Mouse (Mus musculus) forebrain, embryonic 15.5 days (tissue): Measurements from ENCODE around the gene Ubtd2. TPM values are rescaled to one million over a fixed set of nuclear protein-coding genes. Genes with fewer than 3 reads are reported as not detected.
A peak's percentile ranks its signal among the peaks of the same experiment; 100 is the strongest.

ENCODE experiments used
- ATAC-seq: fragments of 200-750 bp; cut with Nextera tagmentation; replicated peaks from 2 replicates; pipeline ENCODE4 v1.8.0; 2017; ENCODE audit warnings: mild to moderate bottlenecking, moderate TSS enrichment, moderate library complexity
- H3K27ac ChIP-seq: fragments of 300-500 bp; sonication (generic); replicated peaks from 2 replicates; pipeline ENCODE4 v1.5.1; 2015; ENCODE audit warnings: mild to moderate bottlenecking, inconsistent platforms
- H3K27me3 ChIP-seq: fragments of 300-500 bp; sonication (generic); 2 replicates; pipeline ENCODE4 v1.6.1; 2015; ENCODE audit warnings: inconsistent platforms
- H3K36me3 ChIP-seq: fragments of 300-500 bp; sonication (generic); 2 replicates; pipeline ENCODE4 v1.6.1; 2015; ENCODE audit warnings: mild to moderate bottlenecking, inconsistent platforms
- H3K4me1 ChIP-seq: fragments of 300-500 bp; sonication (generic); 2 replicates; pipeline ENCODE4 v1.6.1; 2015; ENCODE audit warnings: inconsistent platforms
- H3K4me2 ChIP-seq: fragments of 300-500 bp; sonication (generic); replicated peaks from 2 replicates; pipeline ENCODE4 v1.6.1; 2015; ENCODE audit warnings: mild to moderate bottlenecking, inconsistent platforms
- H3K4me3 ChIP-seq: fragments of 300-500 bp; sonication (generic); 2 replicates; pipeline ENCODE4 v1.5.1; 2015; ENCODE audit warnings: mild to moderate bottlenecking, inconsistent platforms
- H3K9ac ChIP-seq: fragments of 300-500 bp; sonication (generic); replicated peaks from 2 replicates; pipeline ENCODE4 v1.6.1; 2015; ENCODE audit warnings: mild to moderate bottlenecking, inconsistent platforms
- H3K9me3 ChIP-seq: fragments of 300-500 bp; sonication (generic); 2 replicates; pipeline ENCODE4 v1.6.1; 2016; ENCODE audit warnings: inconsistent platforms
- WGBS: fragments of 180-500 bp; shearing (Covaris S2); methylation state at CpG from one replicate; pipeline ENCODE4 v1.1.7; 2015; ENCODE audit warnings: mixed read lengths; 5-methylcytosine and 5-hydroxymethylcytosine counted together
- polyA plus RNA-seq: library from polyadenylated mRNA; unstranded; fragments of >200 nt; fragmentation: Nextera tagmentation; extraction: Ambion mirVana; gene quantifications from 2 replicates; pipeline ENCODE4 v1.2.1, GENCODE M21; 2015

The Ubtd2 gene
- polyA plus RNA-seq, 1 experiment from 2014 or later = 65.0 TPM

DNA sequence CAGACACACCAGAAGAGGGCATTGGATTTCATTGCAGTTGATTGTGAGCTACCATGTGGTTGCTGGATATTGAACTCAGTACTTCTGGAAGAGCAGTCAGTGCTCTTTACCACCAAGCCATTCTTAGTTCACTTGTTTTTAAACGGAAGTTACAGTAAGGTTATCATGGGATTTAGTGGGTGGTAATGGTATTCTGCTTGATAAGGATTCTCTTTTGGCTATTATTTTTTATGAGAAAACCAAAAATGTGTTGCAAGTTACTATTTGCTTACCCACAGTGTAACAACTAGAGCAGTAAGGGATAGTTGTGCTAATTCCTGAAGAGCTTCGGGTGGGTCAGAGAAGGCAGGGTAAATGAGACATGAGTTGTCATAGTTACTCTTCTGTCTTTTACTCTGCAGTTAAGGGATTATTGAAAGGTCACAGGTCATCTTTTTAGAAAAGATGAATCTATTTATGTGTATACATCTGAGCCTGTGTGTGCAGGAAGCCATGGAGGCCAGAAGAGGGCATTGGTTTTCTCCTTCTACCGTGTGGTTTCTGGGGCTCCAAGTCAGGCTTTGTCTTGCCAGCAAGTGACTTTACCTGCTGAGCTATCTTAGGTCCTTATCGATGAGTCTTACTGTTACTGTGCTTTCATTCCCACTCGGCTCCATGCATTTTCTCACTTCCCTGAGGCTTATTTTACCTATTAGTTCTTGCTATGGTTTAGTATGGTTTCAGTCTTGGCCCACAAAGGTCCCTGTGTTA is 20.5 kb downstream of the Ubtd2 start:
- Histone ChIP-seq H3K27ac (no peak overlapping the region), H3K9ac (no peak overlapping the region), H3K27me3 (no peaks in the 10 kb centered on the region), H3K4me2 (no peak overlapping the region), H3K4me3 (no peak overlapping the region), H3K4me1 (peaks cover 3% of the 10 kb centered on the region; the same call in 1 of the 2 replicates), H3K36me3 (no peaks in the 10 kb centered on the region), H3K9me3 (no peaks in the 10 kb centered on the region)
- ATAC-seq = no peak
- 82% methylated on average over 5 of the region's 5 CpGs for WGBS

DNA sequence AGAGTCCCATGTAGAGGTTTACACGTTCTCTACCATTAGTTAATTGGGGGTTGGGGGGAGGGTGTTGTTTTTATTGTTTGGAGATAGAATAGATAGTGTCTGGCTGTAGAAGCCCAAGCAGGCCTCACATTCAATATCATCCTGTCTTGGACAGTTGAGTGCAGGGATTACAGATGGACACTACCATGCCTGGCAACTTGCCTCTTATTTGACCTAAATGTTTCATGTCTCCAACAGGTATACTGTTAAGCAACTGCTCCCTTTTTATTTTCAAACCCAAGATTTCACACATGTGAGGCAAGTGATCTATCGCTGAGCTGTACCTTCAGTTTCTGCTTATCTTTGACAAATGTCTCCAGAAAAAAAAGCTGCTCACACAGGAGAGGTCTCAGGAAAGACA is 26.4 kb downstream of the Ubtd2 start:
- Histone ChIP-seq H3K9me3 (no peaks in the 10 kb centered on the region), H3K4me3 (no peak overlapping the region), H3K9ac (no peak overlapping the region), H3K36me3 (no peaks in the 10 kb centered on the region), H3K4me1 (no peaks in the 10 kb centered on the region), H3K27ac (no peak overlapping the region), H3K27me3 (no peaks in the 10 kb centered on the region), H3K4me2 (no peak overlapping the region)
- ATAC-seq = no peak
- WGBS = 80% methylated on average over 2 of the region's 2 CpGs

DNA sequence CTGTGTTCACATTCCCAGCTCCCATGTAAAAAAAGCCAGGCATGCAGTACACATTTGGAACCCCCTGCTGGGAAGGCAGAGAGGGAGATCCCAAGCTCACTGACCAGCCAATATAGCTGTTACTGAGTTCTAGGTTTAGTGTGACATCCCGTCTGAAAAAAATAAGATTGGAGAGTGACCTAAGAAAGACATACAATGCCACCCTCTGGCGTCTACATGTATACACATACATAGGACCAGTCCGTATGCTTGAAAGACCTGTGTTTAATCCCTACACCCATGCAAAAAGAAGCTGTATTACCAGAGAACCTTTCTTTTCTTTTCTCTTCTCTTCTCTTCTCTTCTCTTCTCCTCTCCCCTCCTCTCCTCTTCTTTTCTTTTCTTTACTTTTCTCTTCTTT is 30.1 kb downstream of the Ubtd2 start:
- no peaks in the 10 kb centered on the region for H3K9me3 ChIP-seq
- H3K27me3 ChIP-seq = no peaks in the 10 kb centered on the region
- H3K4me3 ChIP-seq = no peak overlapping the region
- H3K27ac ChIP-seq = no peak overlapping the region
- no peaks in the 10 kb centered on the region for H3K36me3 ChIP-seq
- H3K9ac ChIP-seq = no peak overlapping the region
- ATAC-seq = no peak
- WGBS = 77% methylated on average over 3 of the region's 3 CpGs
- H3K4me2 ChIP-seq = no peak overlapping the region
- no peaks in the 10 kb centered on the region for H3K4me1 ChIP-seq

DNA sequence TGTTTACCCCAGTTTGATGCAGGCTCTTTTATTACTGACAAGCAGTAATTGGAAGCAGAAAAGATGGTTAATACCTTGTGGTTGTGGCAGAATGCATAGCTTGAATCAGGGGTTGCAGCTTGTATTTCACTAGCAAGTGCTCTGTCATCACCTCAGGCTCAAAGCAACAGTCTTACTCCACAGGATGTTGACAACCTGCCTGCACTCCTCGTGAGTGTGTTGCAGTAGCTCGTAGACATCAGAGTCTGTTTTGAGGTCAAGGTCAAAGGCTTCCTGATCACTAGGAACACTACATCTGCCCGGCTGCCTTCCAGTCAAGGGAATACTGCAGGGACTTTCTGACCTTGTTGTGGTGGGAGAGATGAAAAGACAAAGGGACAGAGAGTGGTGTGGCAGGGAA is 31.5 kb downstream of the Ubtd2 start:
- no peak overlapping the region for H3K4me2 ChIP-seq
- no peaks in the 10 kb centered on the region for H3K9me3 ChIP-seq
- H3K27me3 ChIP-seq = no peaks in the 10 kb centered on the region
- H3K4me1 ChIP-seq = no peaks in the 10 kb centered on the region
- H3K36me3 ChIP-seq = no peaks in the 10 kb centered on the region
- H3K4me3 ChIP-seq = no peak overlapping the region
- no peak overlapping the region for H3K27ac ChIP-seq
- no peak for ATAC-seq
- 81% methylated on average over 3 of the region's 3 CpGs for WGBS
- no peak overlapping the region for H3K9ac ChIP-seq

DNA sequence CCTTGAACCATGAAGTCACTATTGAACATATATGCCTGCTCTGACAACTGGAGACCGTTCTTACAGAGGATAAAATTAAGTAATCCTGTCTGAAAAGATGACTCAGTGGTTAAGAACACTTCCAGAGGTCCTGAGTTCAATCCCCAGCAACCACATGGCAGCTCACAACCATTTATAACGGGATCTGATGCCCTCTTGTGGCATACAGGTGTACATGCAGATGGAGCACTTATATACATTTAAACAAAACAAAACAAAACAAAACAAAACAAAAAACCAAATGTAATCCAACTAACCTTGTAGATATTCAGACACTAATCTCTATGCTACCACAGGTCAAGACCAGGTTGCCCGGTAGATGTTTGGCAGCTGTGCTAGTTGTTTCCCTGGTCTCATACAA is 32.3 kb downstream of the Ubtd2 start:
- Histone ChIP-seq H3K27ac (no peak overlapping the region), H3K9me3 (no peaks in the 10 kb centered on the region), H3K9ac (no peak overlapping the region), H3K27me3 (no peaks in the 10 kb centered on the region), H3K36me3 (no peaks in the 10 kb centered on the region), H3K4me3 (no peak overlapping the region), H3K4me1 (no peaks in the 10 kb centered on the region), H3K4me2 (no peak overlapping the region)
- no peak for ATAC-seq
- 89% methylated on average over 3 of the region's 3 CpGs for WGBS

DNA sequence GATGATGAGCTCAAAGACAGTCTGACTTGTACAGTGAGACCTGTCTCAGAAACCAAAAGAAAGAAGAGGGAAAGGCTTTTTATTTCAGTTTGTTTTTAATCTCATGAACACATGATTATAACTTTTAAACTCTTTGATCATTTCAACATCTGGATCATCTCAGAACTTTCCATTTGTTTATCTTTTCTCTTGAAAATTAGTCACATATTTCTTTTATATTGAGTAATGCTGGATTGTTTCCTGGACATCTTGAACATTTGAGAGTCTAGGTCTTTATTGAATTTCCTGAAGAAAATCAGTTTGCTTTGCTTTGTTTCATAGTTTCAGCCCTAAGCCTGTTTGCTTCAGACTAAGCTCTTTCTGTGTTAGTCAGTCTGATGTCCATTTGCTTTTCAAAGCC is 33.2 kb downstream of the Ubtd2 start:
- H3K4me1 ChIP-seq = no peaks in the 10 kb centered on the region
- H3K36me3 ChIP-seq = no peaks in the 10 kb centered on the region
- ATAC-seq = no peak
- no peak overlapping the region for H3K4me2 ChIP-seq
- H3K27me3 ChIP-seq = no peaks in the 10 kb centered on the region
- H3K9me3 ChIP-seq = no peaks in the 10 kb centered on the region
- H3K27ac ChIP-seq = no peak overlapping the region
- no peak overlapping the region for H3K4me3 ChIP-seq
- no peak overlapping the region for H3K9ac ChIP-seq

DNA sequence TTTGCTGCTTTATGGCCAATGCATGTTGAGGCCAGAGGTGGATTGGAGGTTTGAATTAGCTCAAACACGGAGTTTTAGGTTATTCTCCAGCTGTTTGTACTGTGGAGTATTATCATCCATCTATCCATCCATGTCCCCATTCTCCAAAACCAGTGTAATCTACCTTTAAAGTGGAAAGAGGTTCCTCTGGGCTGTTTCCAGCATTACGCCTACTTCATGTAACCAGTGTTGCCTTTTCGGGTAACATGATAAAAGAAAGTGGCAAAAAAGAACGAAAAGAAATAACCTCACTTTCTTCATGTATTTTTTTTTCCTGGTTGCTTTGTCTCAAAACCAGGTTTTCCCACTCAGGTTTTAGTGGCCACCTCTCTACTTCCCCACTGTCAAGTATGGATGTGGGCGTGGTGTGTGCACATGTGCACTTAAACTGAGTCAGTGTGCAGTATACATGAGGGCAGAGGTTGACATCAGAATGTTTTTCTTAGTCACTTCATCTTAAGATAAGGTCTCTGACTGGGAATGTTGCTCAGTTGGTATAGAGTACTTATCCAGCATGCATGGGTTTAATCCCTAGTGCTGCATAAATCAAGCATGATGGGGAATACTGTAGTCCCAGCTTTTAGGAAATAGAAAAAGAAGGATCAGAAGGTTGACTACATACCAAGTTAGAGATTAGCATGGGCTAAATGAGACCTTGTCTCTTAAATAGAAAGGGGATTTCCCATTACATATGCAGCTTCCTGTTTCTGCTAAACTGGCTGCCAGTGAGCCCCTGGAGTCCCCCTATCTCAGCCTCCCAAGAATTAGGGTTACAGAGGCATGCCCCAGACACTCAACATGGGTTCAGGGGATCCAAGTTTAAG is 33.9 kb downstream of the Ubtd2 start:
- Histone ChIP-seq H3K4me2 (no peak overlapping the region), H3K9ac (no peak overlapping the region), H3K36me3 (no peaks in the 10 kb centered on the region), H3K4me1 (no peaks in the 10 kb centered on the region), H3K4me3 (no peak overlapping the region), H3K9me3 (no peaks in the 10 kb centered on the region), H3K27me3 (no peaks in the 10 kb centered on the region), H3K27ac (no peak overlapping the region)
- WGBS = 83% methylated on average over 5 of the region's 5 CpGs
- ATAC-seq = no peak

DNA sequence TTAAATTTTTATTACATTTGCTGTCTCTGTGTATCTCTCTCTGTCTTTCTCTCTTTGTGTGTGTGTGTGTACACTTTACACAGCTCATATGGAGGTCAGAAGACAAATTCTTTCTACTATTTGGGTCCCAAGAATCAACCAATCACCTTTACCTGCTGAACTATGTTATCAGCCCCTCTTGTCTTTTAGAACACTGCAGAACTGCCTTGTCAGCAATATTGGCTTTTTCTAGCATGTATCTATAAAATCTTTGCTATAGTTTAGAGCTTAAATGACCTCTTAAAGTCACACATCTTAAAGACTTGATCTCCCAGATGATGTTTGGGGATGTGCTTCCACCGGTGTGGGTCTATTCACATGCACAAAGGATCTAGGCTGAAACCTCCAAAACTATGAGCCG is 35.9 kb downstream of the Ubtd2 start:
- no peaks in the 10 kb centered on the region for H3K27me3 ChIP-seq
- no peak overlapping the region for H3K4me2 ChIP-seq
- no peak for ATAC-seq
- H3K4me3 ChIP-seq = no peak overlapping the region
- H3K27ac ChIP-seq = no peak overlapping the region
- no peaks in the 10 kb centered on the region for H3K9me3 ChIP-seq
- WGBS = 96% methylated on average over 2 of the region's 2 CpGs
- no peaks in the 10 kb centered on the region for H3K36me3 ChIP-seq
- H3K4me1 ChIP-seq = no peaks in the 10 kb centered on the region
- H3K9ac ChIP-seq = no peak overlapping the region

DNA sequence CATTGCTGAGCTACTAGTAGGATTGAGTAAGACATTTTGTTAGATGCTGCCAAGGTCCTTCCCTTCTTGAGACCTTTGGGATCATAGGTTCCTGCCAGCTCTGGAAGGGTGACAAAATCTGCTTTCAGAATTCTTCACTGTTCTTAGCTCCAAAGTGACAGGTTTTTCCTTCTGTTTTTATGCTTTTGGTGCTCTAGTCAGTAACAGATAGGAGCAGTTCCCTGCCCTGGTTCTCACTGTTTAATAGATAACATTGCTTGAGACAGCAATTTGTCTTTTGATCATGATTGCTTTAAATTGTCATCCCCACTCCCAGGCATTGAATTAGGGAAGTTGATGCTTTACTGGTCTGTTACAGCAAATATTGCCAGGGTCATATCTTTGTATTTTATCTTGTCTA is 38.1 kb downstream of the Ubtd2 start:
- H3K27ac ChIP-seq = no peak overlapping the region
- H3K4me1 ChIP-seq = peaks cover 8% of the 10 kb centered on the region; the same call in 1 of the 2 replicates
- ATAC-seq = no peak
- H3K4me2 ChIP-seq = no peak overlapping the region
- no peak overlapping the region for H3K9ac ChIP-seq
- H3K27me3 ChIP-seq = no peaks in the 10 kb centered on the region
- no peak overlapping the region for H3K4me3 ChIP-seq
- H3K36me3 ChIP-seq = no peaks in the 10 kb centered on the region
- H3K9me3 ChIP-seq = no peaks in the 10 kb centered on the region

DNA sequence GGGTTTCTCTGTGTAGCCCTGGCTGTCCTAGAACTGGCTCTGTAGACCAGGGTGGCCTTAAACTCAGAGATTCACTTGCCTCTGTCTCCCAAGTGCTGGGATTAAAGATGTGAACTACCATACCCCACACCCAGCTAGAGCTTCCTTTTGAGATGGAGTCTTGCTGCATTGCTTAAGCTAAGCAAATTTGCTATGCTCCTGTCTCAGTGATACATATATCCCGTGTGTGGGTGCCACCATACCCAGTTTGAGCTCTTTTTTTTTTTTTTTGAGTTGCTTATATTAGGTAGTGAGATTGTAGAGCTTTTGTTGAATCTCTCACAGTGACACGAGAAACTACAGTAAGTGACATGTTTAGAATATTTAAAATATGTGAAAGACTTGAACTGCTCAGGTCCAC is 40.1 kb downstream of the Ubtd2 start:
- Histone ChIP-seq H3K9ac (no peak overlapping the region), H3K4me1 (peaks cover 19% of the 10 kb centered on the region), H3K9me3 (no peaks in the 10 kb centered on the region), H3K27me3 (no peaks in the 10 kb centered on the region), H3K27ac (no peak overlapping the region), H3K4me3 (no peak overlapping the region), H3K36me3 (peaks cover 4% of the 10 kb centered on the region; the same call in 1 of the 2 replicates), H3K4me2 (no peak overlapping the region)
- no peak for ATAC-seq
- 81% methylated on average over 2 of the region's 2 CpGs for WGBS

DNA sequence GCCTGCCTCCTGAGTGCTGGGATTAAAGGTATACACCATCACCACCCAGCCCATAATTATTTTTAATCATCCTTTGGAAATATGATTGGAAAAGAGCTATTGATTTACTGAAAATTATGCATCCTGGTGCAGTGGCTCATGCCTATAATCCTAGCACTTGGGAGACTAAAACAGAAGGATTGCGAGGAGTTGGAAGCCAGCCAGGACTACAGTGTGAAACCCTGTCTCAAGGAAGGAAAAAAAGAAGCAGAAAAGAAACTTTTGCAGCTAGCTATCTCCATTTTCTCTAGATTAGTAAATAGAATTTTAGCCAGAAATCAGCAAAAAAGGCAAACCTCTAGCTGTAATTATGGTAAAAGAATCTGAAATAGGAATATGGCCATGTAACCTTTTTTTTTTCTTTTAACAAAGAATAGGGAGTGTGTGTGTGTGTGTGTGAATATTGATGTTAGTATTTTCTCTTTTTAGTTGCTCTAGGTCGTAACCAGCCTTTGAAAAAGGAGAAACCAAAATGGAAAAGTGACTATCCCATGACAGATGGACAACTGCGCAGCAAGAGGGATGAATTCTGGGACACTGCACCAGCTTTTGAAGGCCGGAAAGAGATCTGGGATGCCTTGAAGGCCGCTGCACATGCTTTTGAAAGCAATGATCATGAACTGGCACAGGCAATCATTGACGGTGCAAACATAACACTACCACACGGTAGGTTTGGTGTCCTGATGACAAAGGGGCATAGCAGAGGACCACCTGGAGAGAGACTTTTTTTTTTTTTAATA is 43.8 kb downstream of the Ubtd2 start:
- no peak overlapping the region for H3K4me3 ChIP-seq
- no peak overlapping the region for H3K4me2 ChIP-seq
- H3K27me3 ChIP-seq = no peaks in the 10 kb centered on the region
- H3K27ac ChIP-seq = peak overlapping the region; percentile 54
- 0 out of 2 replicates have a peak, but pooled peaks have one; percentile 26 for ATAC-seq
- H3K4me1 ChIP-seq = peaks cover 19% of the 10 kb centered on the region
- H3K9ac ChIP-seq = no peak overlapping the region
- no peaks in the 10 kb centered on the region for H3K9me3 ChIP-seq
- peaks cover 7% of the 10 kb centered on the region; the same call in 1 of the 2 replicates for H3K36me3 ChIP-seq
- WGBS = 55% methylated on average over 7 of the region's 7 CpGs

DNA sequence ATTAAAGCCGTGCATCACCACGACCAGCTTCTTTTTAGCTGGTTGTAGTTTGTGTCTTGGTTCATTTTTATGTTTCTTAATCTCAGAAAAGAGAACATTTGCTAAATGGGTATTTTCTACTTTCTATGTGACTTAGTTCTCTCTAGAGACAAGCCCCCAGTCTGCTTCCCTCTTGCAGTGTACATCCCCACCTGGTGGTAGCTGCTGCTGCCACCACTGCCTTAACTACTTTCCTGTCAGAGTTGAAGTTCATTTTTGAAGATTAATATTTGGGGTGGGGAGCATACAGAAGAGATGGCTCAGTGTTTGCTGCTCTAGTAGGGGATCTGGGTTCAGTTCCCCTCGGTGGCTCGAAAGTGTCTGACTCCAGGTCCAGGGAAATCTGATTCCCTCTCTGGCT is 44.8 kb downstream of the Ubtd2 start:
- no peak overlapping the region for H3K9ac ChIP-seq
- 92% methylated on average over 4 of the region's 4 CpGs for WGBS
- H3K27me3 ChIP-seq = no peaks in the 10 kb centered on the region
- no peaks in the 10 kb centered on the region for H3K9me3 ChIP-seq
- peaks cover 19% of the 10 kb centered on the region for H3K4me1 ChIP-seq
- H3K36me3 ChIP-seq = peaks cover 7% of the 10 kb centered on the region; the same call in 1 of the 2 replicates
- no peak overlapping the region for H3K27ac ChIP-seq
- no peak overlapping the region for H3K4me3 ChIP-seq
- no peak overlapping the region for H3K4me2 ChIP-seq
- no peak for ATAC-seq
